ENCODE assay signal across 20 mouse cellular contexts in the genomic region with DNA sequence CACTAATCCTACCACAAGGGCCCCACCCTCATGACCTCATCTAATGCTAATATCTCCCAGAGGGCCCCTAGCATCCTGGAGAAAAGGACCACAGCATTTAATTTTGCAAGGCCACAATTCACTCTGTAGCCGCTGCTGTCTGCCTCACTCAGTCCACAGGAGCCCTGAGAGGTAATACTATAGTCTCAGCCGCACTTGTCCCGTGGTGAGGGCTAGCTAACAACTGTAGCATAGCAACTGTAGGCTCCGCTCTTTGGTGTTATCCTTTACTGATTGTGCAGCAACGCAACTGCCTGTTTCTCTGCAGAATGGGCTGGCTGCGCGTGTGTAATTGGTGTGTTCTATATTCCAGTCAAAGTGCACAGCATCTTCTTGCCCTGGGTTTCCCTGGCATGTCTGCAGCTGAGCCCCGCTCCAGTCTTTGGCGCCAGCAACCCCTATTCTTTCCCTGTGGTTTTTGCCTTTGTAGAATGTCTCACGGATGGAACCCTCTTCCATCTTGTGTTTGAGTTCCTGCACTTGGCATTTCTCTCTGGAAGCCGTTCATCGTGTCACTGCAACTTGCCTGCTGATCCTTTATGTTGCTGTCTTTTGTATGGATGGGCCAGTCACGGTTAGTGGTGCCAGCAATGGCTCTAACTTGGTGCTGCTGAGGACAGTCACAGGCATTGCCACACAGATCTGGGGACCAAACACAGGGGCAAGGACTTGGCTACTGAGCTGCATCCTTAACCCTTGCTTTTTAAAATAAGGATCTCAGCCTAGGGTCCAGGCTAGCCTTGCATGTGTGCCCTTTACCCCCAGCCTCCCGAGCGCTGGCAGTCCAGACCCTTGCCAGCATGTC.
A peak's percentile ranks its signal among the peaks of the same experiment; 100 is the strongest.
DNase-seq lines count a peak whose midpoint lies in the region; ATAC-seq lines count a peak whose summit lies in the region.
"Had no signal": no experiment of that assay in that cellular context is flagged by ENCODE, and none has a peak within 500 bp of the region (broad histone marks: within the 10 kb centered on the region; RNA-seq: fewer than 3 reads in every experiment).

No protein-coding gene starts in this region.

- DNase-seq in embryonic facial prominence, embryonic 14.5 days (ENCODE audit: low spot score), result no peak
- DNase-seq in embryonic facial prominence, embryonic 10.5 days (ENCODE audit: low spot score), result no peak
- no peak for DNase-seq in midbrain, embryonic 11.5 days (ENCODE audit: low spot score, missing footprints)
- no peak for DNase-seq in frontal cortex, postnatal 25 days (ENCODE audit: low spot score in 2 of 2)
- DNase-seq: adrenal gland, postnatal 36 days; cerebellum, adult 11 months; cerebellum, postnatal 10 days; gastrocnemius, adult 2 months; heart, postnatal 4 days; kidney, adult 8-10 months; kidney, postnatal 10 days; retina, postnatal 1 day had no signal

- no peak overlapping the region for H3K27ac ChIP-seq in embryonic facial prominence, embryonic 14.5 days (replicated peaks; ENCODE audit: low read depth, low read length)
- H3K27ac ChIP-seq in embryonic facial prominence, embryonic 10.5 days (replicated peaks), result no peak overlapping the region
- H3K27ac ChIP-seq in midbrain, embryonic 13.5 days, result no peak overlapping the region
- no peak overlapping the region for H3K27ac ChIP-seq in midbrain, embryonic 11.5 days (ENCODE audit: low read depth, low read length)
- no peak overlapping the region for H3K27ac ChIP-seq in hindbrain, embryonic 15.5 days (replicated peaks)
- H3K27ac ChIP-seq in neural tube, embryonic 14.5 days (ENCODE audit: low read depth, low read length), result no peak overlapping the region
- H3K27ac ChIP-seq: gastrocnemius, adult 2 months; intestine, embryonic 15.5 days; left cerebral cortex, adult 2 months; macrophage; midbrain, embryonic 12.5 days had no signal

- H3K27me3 ChIP-seq in embryonic facial prominence, embryonic 14.5 days (replicated peaks; ENCODE audit: control insufficient read depth, insufficient read depth, low read length), result no peaks in the 10 kb centered on the region
- peaks cover 62% of the 10 kb centered on the region for H3K27me3 ChIP-seq in embryonic facial prominence, embryonic 10.5 days (replicated peaks; ENCODE audit: low read depth, poor library complexity, severe bottlenecking)
- H3K27me3 ChIP-seq in midbrain, embryonic 13.5 days, result peaks cover 9% of the 10 kb centered on the region; the same call in 1 of the 2 replicates
- no peaks in the 10 kb centered on the region for H3K27me3 ChIP-seq in midbrain, embryonic 11.5 days (ENCODE audit: control insufficient read depth, insufficient read depth, low read length)
- no peaks in the 10 kb centered on the region for H3K27me3 ChIP-seq in hindbrain, embryonic 15.5 days
- no peaks in the 10 kb centered on the region for H3K27me3 ChIP-seq in neural tube, embryonic 14.5 days (ENCODE audit: control insufficient read depth, insufficient read depth, low read length)
- H3K27me3 ChIP-seq: intestine, embryonic 15.5 days had no signal

- no peaks in the 10 kb centered on the region for H3K9me3 ChIP-seq in embryonic facial prominence, embryonic 14.5 days (ENCODE audit: control insufficient read depth, low read length)
- H3K9me3 ChIP-seq in embryonic facial prominence, embryonic 10.5 days, result no peaks in the 10 kb centered on the region
- no peaks in the 10 kb centered on the region for H3K9me3 ChIP-seq in midbrain, embryonic 13.5 days
- H3K9me3 ChIP-seq in midbrain, embryonic 11.5 days (ENCODE audit: control insufficient read depth, low read length), result no peaks in the 10 kb centered on the region
- no peaks in the 10 kb centered on the region for H3K9me3 ChIP-seq in hindbrain, embryonic 15.5 days
- H3K9me3 ChIP-seq in neural tube, embryonic 14.5 days (ENCODE audit: control insufficient read depth, low read length), result no peaks in the 10 kb centered on the region
- H3K9me3 ChIP-seq: intestine, embryonic 15.5 days; midbrain, embryonic 12.5 days had no signal

- no peaks in the 10 kb centered on the region for H3K4me1 ChIP-seq in embryonic facial prominence, embryonic 14.5 days (ENCODE audit: control insufficient read depth, insufficient read depth, low read length)
- peaks cover 17% of the 10 kb centered on the region for H3K4me1 ChIP-seq in embryonic facial prominence, embryonic 10.5 days
- H3K4me1 ChIP-seq in midbrain, embryonic 13.5 days (replicated peaks), result peaks cover 9% of the 10 kb centered on the region
- H3K4me1 ChIP-seq in midbrain, embryonic 11.5 days (ENCODE audit: control insufficient read depth, insufficient read depth, low read length), result 0 out of 2 replicates have a peak, but pooled peaks cover 2% of the 10 kb centered on the region
- peaks cover 7% of the 10 kb centered on the region for H3K4me1 ChIP-seq in hindbrain, embryonic 15.5 days (replicated peaks)
- no peaks in the 10 kb centered on the region for H3K4me1 ChIP-seq in neural tube, embryonic 14.5 days (ENCODE audit: control insufficient read depth, insufficient read depth, low read length)

- WGBS in embryonic facial prominence, embryonic 14.5 days, result 67% methylated on average over 15 of the region's 15 CpGs
- 76% methylated on average over 15 of the region's 15 CpGs for WGBS in embryonic facial prominence, embryonic 10.5 days
- WGBS in midbrain, embryonic 13.5 days, result 57% methylated on average over 15 of the region's 15 CpGs
- WGBS in midbrain, embryonic 11.5 days, result 70% methylated on average over 15 of the region's 15 CpGs
- 41% methylated on average over 15 of the region's 15 CpGs for WGBS in hindbrain, embryonic 15.5 days
- WGBS in neural tube, embryonic 14.5 days, result 47% methylated on average over 15 of the region's 15 CpGs

- no peaks in the 10 kb centered on the region for H3K36me3 ChIP-seq in embryonic facial prominence, embryonic 14.5 days (ENCODE audit: control insufficient read depth, insufficient read depth, low read length)
- H3K36me3 ChIP-seq in embryonic facial prominence, embryonic 10.5 days (replicated peaks), result no peaks in the 10 kb centered on the region
- H3K36me3 ChIP-seq in midbrain, embryonic 13.5 days, result no peaks in the 10 kb centered on the region
- H3K36me3 ChIP-seq in midbrain, embryonic 11.5 days (ENCODE audit: control insufficient read depth, insufficient read depth, low read length), result no peaks in the 10 kb centered on the region
- H3K36me3 ChIP-seq in hindbrain, embryonic 15.5 days, result no peaks in the 10 kb centered on the region
- no peaks in the 10 kb centered on the region for H3K36me3 ChIP-seq in neural tube, embryonic 14.5 days (ENCODE audit: control insufficient read depth, insufficient read depth, low read length)
- H3K36me3 ChIP-seq: intestine, embryonic 15.5 days; midbrain, embryonic 12.5 days had no signal

- H3K4me3 ChIP-seq in embryonic facial prominence, embryonic 14.5 days (ENCODE audit: low read depth, low read length), result no peak overlapping the region
- no peak overlapping the region for H3K4me3 ChIP-seq in embryonic facial prominence, embryonic 10.5 days
- H3K4me3 ChIP-seq in midbrain, embryonic 13.5 days (replicated peaks), result no peak overlapping the region
- no peak overlapping the region for H3K4me3 ChIP-seq in midbrain, embryonic 11.5 days (ENCODE audit: low read depth, low read length)
- no peak overlapping the region for H3K4me3 ChIP-seq in hindbrain, embryonic 15.5 days
- no peak overlapping the region for H3K4me3 ChIP-seq in neural tube, embryonic 14.5 days (ENCODE audit: low read depth, low read length)
- H3K4me3 ChIP-seq: gastrocnemius, adult 2 months; intestine, embryonic 15.5 days; left cerebral cortex, adult 2 months; midbrain, embryonic 12.5 days had no signal

- 0 out of 2 replicates have a peak, but pooled peaks have one; percentile 37 for ATAC-seq in embryonic facial prominence, embryonic 14.5 days (ENCODE audit: low read depth)
- ATAC-seq in midbrain, embryonic 13.5 days, result peak; percentile 41; the same call in 1 of the 2 replicates
- no peak for ATAC-seq in midbrain, embryonic 11.5 days (ENCODE audit: low FRiP score)
- peak; percentile 54; the same call in 1 of the 2 replicates for ATAC-seq in hindbrain, embryonic 15.5 days (ENCODE audit: low FRiP score, low read depth)
- ATAC-seq in neural tube, embryonic 14.5 days (ENCODE audit: low read depth), result peak; percentile 45; the same call in 1 of the 2 replicates
- ATAC-seq: CD4-positive, CD25-positive, alpha-beta regulatory T cell, adult 4 months; intestine, embryonic 15.5 days had no signal

- no peak overlapping the region for H3K4me2 ChIP-seq in embryonic facial prominence, embryonic 14.5 days (ENCODE audit: low read depth, low read length)
- H3K4me2 ChIP-seq in midbrain, embryonic 13.5 days (replicated peaks), result no peak overlapping the region
- no peak overlapping the region for H3K4me2 ChIP-seq in midbrain, embryonic 11.5 days
- no peak overlapping the region for H3K4me2 ChIP-seq in hindbrain, embryonic 15.5 days
- H3K4me2 ChIP-seq in neural tube, embryonic 14.5 days (ENCODE audit: low read depth, low read length), result no peak overlapping the region
- H3K4me2 ChIP-seq: intestine, embryonic 15.5 days; midbrain, embryonic 12.5 days had no signal

- no peak overlapping the region for H3K9ac ChIP-seq in embryonic facial prominence, embryonic 14.5 days (ENCODE audit: low read depth, low read length)
- no peak overlapping the region for H3K9ac ChIP-seq in midbrain, embryonic 13.5 days (replicated peaks)
- H3K9ac ChIP-seq in midbrain, embryonic 11.5 days (ENCODE audit: low read length), result no peak overlapping the region
- H3K9ac ChIP-seq in hindbrain, embryonic 15.5 days, result no peak overlapping the region
- H3K9ac ChIP-seq in neural tube, embryonic 14.5 days (replicated peaks; ENCODE audit: low read depth, low read length), result no peak overlapping the region; the same call in 1 of the 2 replicates
- H3K9ac ChIP-seq: intestine, embryonic 15.5 days; midbrain, embryonic 12.5 days had no signal
